Mouse (Mus musculus) heart, embryonic 14.5 days (tissue): ENCODE data around the gene Fance. TPM values are rescaled to one million over a fixed set of nuclear protein-coding genes. Genes with fewer than 3 reads are reported as not detected.

ENCODE experiments used
- ATAC-seq: fragments of 200-750 bp; cut with Nextera tagmentation; 2 replicates; pipeline ENCODE4 v1.8.0; 2017; ENCODE audit warnings: low read depth, moderate TSS enrichment; ENCODE audit not compliant: insufficient number of reproducible peaks, insufficient read depth, low FRiP score
- H3K27ac ChIP-seq, 2 experiments: fragments of 200-500 bp in 1 of 2; fragments of 300-500 bp in 1 of 2; sonication (generic) in 1 of 2; replicated peaks in 1 of 2; 2 replicates each; pipeline ENCODE4 v1.5.1; 2012 to 2014; ENCODE audit warnings: low read depth in 2 of 2, low read length in 2 of 2, control low read depth in 1 of 2, mild to moderate bottlenecking in 1 of 2, mixed read lengths in 1 of 2; ENCODE audit not compliant: control insufficient read depth in 1 of 2, insufficient read depth in 1 of 2
- H3K27me3 ChIP-seq: fragments of 300-500 bp; sonication (generic); 2 replicates; pipeline ENCODE4 v1.6.1; 2014; ENCODE audit warnings: mild to moderate bottlenecking, low read length, control low read depth; ENCODE audit not compliant: control insufficient read depth, insufficient read depth
- H3K36me3 ChIP-seq: fragments of 300-500 bp; sonication (generic); 2 replicates; pipeline ENCODE4 v1.6.1; 2014; ENCODE audit warnings: mild to moderate bottlenecking, control low read depth, low read length, mixed read lengths; ENCODE audit not compliant: control insufficient read depth, insufficient read depth
- H3K4me1 ChIP-seq, 2 experiments: fragments of 200-500 bp in 1 of 2; fragments of 300-500 bp in 1 of 2; sonication (generic) in 1 of 2; 2 replicates each; pipeline ENCODE4 v1.6.1; 2012 to 2014; ENCODE audit warnings: low read length in 2 of 2, control low read depth in 1 of 2, mixed read lengths in 1 of 2; ENCODE audit not compliant: control insufficient read depth in 2 of 2, insufficient read depth in 2 of 2
- H3K4me2 ChIP-seq: fragments of 300-500 bp; sonication (generic); 2 replicates; pipeline ENCODE4 v1.6.1; 2014; ENCODE audit warnings: mild to moderate bottlenecking, low read length
- H3K4me3 ChIP-seq, 2 experiments: fragments of 200-500 bp in 1 of 2; fragments of 300-500 bp in 1 of 2; sonication (generic) in 1 of 2; 2 replicates each; pipeline ENCODE4 v1.5.1; 2012 to 2014; ENCODE audit warnings: low read length in 2 of 2, mild to moderate bottlenecking in 2 of 2, control low read depth in 1 of 2, low read depth in 1 of 2, moderate library complexity in 1 of 2; ENCODE audit not compliant: control insufficient read depth in 1 of 2, insufficient read depth in 1 of 2
- H3K9ac ChIP-seq: fragments of 300-500 bp; sonication (generic); 2 replicates; pipeline ENCODE4 v1.6.1; 2014; ENCODE audit warnings: mild to moderate bottlenecking, low read length
- H3K9me3 ChIP-seq: fragments of 300-500 bp; sonication (generic); 2 replicates; pipeline ENCODE4 v1.6.1; 2016; ENCODE audit warnings: low read length, control low read depth; ENCODE audit not compliant: control insufficient read depth
- WGBS: fragments of 180-500 bp; shearing (Covaris S2); extraction: QIAGEN DNeasy Blood & Tissue Kit; methylation state at CpG from one replicate; pipeline ENCODE4 v1.1.7; 2014; 5-methylcytosine and 5-hydroxymethylcytosine counted together
- polyA plus RNA-seq: library from polyadenylated mRNA; unstranded; fragments of >200 nt; fragmentation: Nextera tagmentation; extraction: Ambion mirVana; gene quantifications from 2 replicates; pipeline ENCODE4 v1.2.1, GENCODE M21; 2014

The Fance gene
- polyA plus RNA-seq, 1 experiment from 2014 or later: 19.5 TPM

GRCm38 (mm10) chr17:28331241-28332112 lies 18.2 kb downstream of the Fance start:
- Histone ChIP-seq H3K9me3 (no peaks in the 10 kb centered on the region), H3K27me3 (no peaks in the 10 kb centered on the region), H3K9ac (no peak overlapping the region; the same call in 1 of the 2 replicates), H3K4me1 (peaks cover 34 to 45% of the 10 kb centered on the region in 2 experiments), H3K27ac (0 out of 4 replicates have a peak overlapping the region, but pooled peaks of 1 of the 2 experiments have one; percentile 3), H3K36me3 (peaks cover 59% of the 10 kb centered on the region), H3K4me2 (no peak overlapping the region), H3K4me3 (no peak overlapping the region)
- WGBS: 49% methylated on average over 5 of the region's 7 CpGs
- ATAC-seq: no peak

GRCm38 (mm10) chr17:28332113-28332914 lies 19.0 kb downstream of the Fance start:
- Histone ChIP-seq H3K9ac (no peak overlapping the region; the same call in 1 of the 2 replicates), H3K4me1 (peaks cover 33 to 45% of the 10 kb centered on the region in 2 experiments), H3K4me2 (no peak overlapping the region), H3K9me3 (no peaks in the 10 kb centered on the region), H3K27ac (0 out of 4 replicates have a peak overlapping the region, but pooled peaks of 1 of the 2 experiments have one; percentile 11), H3K4me3 (no peak overlapping the region), H3K27me3 (no peaks in the 10 kb centered on the region), H3K36me3 (peaks cover 61% of the 10 kb centered on the region)
- no peak for ATAC-seq
- 52% methylated on average over 12 of the region's 13 CpGs for WGBS

- Histone ChIP-seq H3K4me3 (no peak overlapping the region), H3K9ac (peak overlapping the region; percentile 22; the same call in 1 of the 2 replicates), H3K36me3 (peaks cover 68% of the 10 kb centered on the region), H3K27me3 (no peaks in the 10 kb centered on the region), H3K4me2 (peak overlapping the region; percentile 31), H3K27ac (peak overlapping the region; percentile 11 to 23; a peak in 1 of 4 replicates), H3K4me1 (peaks cover 27 to 38% of the 10 kb centered on the region in 2 experiments), H3K9me3 (no peaks in the 10 kb centered on the region)
- WGBS: 51% methylated on average over 31 of the region's 31 CpGs
- no peak; the same call in 1 of the 2 replicates for ATAC-seq
These were observed 19.7 kb downstream of the Fance start for GRCm38 (mm10) chr17:28332915-28333546.

GRCm38 (mm10) chr17:28335267-28335666 lies 21.9 kb downstream of the Fance start:
- peaks cover 21 to 33% of the 10 kb centered on the region in 2 experiments for H3K4me1 ChIP-seq

GRCm38 (mm10) chr17:28337547-28337946 lies 24.2 kb downstream of the Fance start:
- no peak for ATAC-seq
- no peaks in the 10 kb centered on the region for H3K27me3 ChIP-seq
- H3K4me3 ChIP-seq: no peak overlapping the region
- no peak overlapping the region for H3K9ac ChIP-seq
- no peak overlapping the region for H3K27ac ChIP-seq
- no peak overlapping the region for H3K4me2 ChIP-seq
- H3K4me1 ChIP-seq: peaks cover 27 to 41% of the 10 kb centered on the region in 2 experiments
- no peaks in the 10 kb centered on the region for H3K9me3 ChIP-seq
- peaks cover 56% of the 10 kb centered on the region for H3K36me3 ChIP-seq
- 90% methylated on average over 7 of the region's 7 CpGs for WGBS

More at GRCm38 (mm10) chr17:28335267-28335666, 21.9 kb downstream of the Fance start:
- no peak overlapping the region for H3K4me2 ChIP-seq
- no peaks in the 10 kb centered on the region for H3K27me3 ChIP-seq
- H3K9ac ChIP-seq: no peak overlapping the region
- no peak overlapping the region for H3K4me3 ChIP-seq
- no peak overlapping the region for H3K27ac ChIP-seq
- no peaks in the 10 kb centered on the region for H3K9me3 ChIP-seq
- whole genome bisulfite sequencing: 74% methylated on average over 10 of the region's 10 CpGs
- no peak for ATAC-seq
- H3K36me3 ChIP-seq: peaks cover 78% of the 10 kb centered on the region

GRCm38 (mm10) chr17:28340578-28340977 lies 27.3 kb downstream of the Fance start:
- no peaks in the 10 kb centered on the region for H3K27me3 ChIP-seq
- no peaks in the 10 kb centered on the region for H3K9me3 ChIP-seq
- H3K4me3 ChIP-seq: peak overlapping the region; percentile 7 to 26; a peak in 3 of 4 replicates
- H3K36me3 ChIP-seq: peaks cover 39% of the 10 kb centered on the region
- H3K4me1 ChIP-seq: peaks cover 32 to 48% of the 10 kb centered on the region in 2 experiments
- 0 out of 2 replicates have a peak, but pooled peaks have one; percentile 17 for ATAC-seq
- peak overlapping the region; percentile 62 for H3K4me2 ChIP-seq
- H3K27ac ChIP-seq: peak overlapping the region; percentile 83 to 91
- 24% methylated on average over 7 of the region's 7 CpGs for WGBS
- H3K9ac ChIP-seq: peak overlapping the region; percentile 70

- peak overlapping the region; percentile 70 for H3K9ac ChIP-seq
- 3% methylated on average over 26 of the region's 26 CpGs for WGBS
These were observed 27.8 kb downstream of the Fance start for GRCm38 (mm10) chr17:28341091-28341490.

More at GRCm38 (mm10) chr17:28341091-28341490, 27.8 kb downstream of the Fance start:
- Histone ChIP-seq H3K36me3 (peaks cover 34% of the 10 kb centered on the region), H3K9me3 (no peaks in the 10 kb centered on the region), H3K4me3 (peak overlapping the region; percentile 26 to 32), H3K4me1 (peaks cover 36 to 53% of the 10 kb centered on the region in 2 experiments), H3K27me3 (no peaks in the 10 kb centered on the region), H3K27ac (peak overlapping the region; percentile 83 to 91), H3K4me2 (peak overlapping the region; percentile 62)
- peak; percentile 78 for ATAC-seq
